Mouse (Mus musculus): ENCODE results near the gene Snap25. TPM values are rescaled to one million over a fixed set of nuclear protein-coding genes. Genes with fewer than 3 reads are reported as not detected.

The Snap25 gene
- total RNA-seq, 2 experiments from 2014 or later = 0.31 TPM; not detected in 1

DNA sequence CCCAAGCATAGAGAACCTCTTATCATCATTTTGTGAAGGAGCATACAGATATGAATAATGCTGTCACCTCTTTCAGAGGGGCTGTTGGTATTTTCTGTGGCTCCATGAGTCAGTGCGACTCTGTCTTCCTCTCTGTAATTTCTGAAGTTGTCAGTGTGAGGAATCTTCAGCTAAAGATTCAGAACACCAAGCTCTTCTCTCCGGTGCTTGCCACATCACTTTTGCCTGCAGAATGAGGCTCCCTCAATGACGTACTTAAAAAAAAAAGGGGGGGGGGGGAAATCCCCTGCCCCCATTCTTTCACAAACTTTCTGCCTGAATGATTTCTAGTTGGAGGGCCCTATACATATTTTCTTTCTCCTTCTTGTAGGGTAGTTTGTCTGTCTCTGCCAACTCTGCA is 2.1 kb upstream of the Snap25 start:
- intact Hi-C loops (cut with DNase I; ENCODE audit: low total_unique reads) = no loop called here
- DNase-seq = no peak

DNA sequence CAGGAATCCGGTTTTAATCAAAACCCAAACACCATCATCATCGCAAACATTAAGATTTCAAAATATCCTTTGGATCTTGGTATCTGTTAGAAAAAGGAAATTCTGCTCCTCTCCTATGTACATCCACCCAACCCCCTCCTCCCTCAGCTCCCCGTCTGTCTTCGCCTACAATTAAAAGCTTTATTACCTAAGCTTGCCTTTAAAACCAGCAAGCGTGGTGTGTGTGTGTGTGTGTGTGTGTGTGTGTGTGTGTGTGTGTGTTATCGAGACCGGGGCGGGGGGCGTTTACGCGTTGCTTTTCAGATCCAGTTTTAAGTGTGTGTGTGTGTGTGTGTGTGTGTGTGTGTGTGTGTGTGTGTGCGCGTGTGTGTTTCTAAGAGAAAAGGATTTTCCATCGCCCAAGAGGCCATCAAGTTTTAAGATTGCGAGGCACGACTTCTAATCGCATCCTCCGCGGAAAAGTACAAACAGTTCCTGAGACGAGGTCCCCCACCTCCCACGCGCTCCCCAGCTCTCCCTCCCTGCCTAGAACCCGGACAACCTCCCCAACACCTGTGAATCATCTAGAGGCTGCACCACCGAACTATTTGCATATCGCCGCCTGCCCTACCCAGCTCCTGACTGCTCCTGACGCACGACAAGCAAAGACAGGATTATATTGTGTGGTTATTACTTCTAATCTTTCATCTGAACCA is 1.4 kb upstream of the Snap25 start:
- intact Hi-C loops (cut with DNase I; ENCODE audit: low total_unique reads) = no loop called here

DNA sequence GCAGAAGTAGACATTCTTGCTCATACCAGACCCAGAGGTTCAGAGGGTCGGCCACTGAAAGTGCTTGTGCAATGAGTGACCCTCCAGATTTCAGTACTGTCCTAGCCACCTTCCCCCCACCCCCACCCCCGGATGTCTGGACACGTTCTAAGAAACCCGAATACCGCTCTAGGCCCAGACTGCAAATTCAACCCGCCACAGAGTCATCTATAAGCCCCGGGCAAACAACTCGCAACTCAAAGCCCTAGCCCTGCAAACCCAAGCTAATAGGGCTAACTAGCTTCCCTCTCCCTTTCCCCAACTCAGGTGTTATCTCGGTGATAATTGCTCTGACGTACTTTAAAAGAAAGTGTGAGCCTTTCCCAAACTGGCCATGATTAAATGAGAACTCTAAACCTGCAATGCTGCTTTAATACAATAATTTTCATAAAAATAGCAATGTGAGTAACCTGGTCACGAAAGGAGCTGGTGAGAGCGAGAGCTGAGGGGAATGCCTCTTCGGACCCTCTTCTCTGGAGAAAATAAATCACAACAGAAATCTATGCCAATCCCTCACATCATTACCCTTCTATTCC is 725 bp upstream of the Snap25 start:
- intact Hi-C loops (cut with DNase I; ENCODE audit: low total_unique reads) = no loop called here
- DNase-seq = no peak

More for the DNA sequence above, 1.4 kb upstream of the Snap25 start:
- no peak for DNase-seq

DNA sequence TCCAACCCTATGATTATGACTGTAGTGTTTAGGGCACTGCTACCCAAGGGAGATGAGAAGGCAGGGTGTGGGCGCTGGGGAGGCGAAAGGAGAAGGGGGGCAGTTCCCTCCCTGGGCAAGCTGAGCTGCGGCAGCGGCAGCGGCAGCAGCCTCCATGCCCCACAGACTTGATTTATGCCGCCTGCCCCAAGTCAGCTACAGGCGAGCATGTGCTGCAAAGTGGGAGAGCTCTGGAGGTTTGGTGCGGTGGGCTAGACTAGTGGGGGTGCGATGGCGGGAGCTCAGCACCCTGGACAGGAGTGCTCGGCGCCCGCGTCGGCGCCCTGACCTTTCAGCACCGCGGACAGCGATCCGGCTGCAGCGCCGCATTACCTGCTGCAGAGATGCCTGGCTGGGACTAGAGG is 757 bp downstream of the Snap25 start:
- DNase-seq = peak; percentile 78
- intact Hi-C loops (cut with DNase I; ENCODE audit: low total_unique reads) = no loop called here

DNA sequence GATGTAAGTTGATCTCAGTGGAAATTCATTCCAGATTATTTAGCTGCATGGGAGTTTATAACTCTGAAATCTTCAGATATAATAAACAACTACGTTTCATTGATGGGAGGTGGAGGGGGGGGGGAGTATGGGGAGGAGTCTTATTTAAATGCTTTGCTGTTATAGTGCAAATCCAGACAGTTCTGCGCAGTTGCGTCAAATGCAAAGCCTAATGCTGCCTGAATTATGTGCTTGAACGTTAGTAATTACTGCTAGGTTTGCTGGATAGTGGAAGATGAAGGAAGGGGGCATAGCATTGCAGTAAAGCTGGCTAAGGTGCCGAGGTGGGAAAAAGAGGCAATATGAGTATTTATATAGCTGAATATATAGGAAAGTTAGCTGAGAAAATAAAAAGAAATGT is 2.3 kb downstream of the Snap25 start:
- intact Hi-C loops (cut with DNase I; ENCODE audit: low total_unique reads) = no loop called here

DNA sequence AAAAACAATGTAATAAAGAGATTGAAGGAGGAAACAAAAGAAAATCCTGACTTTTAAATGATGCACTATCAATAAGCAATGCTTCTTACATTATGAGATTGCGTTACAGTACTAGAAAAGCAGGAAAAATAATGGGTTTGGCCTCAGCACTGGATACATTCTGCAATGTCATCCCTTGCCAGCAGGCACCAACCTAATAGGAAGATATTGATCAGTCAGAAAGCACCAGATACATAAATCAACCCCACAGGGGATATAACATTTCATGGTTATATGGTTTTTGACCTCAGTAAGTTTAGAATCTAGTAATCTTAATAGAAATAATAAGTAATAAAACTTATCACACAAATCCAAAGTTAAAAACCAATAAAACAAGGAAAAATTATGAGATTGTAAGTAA is 3.1 kb downstream of the Snap25 start:
- intact Hi-C loops (cut with DNase I; ENCODE audit: low total_unique reads) = no loop called here
- no peak for DNase-seq

More for the DNA sequence above, 2.3 kb downstream of the Snap25 start:
- no peak for DNase-seq

DNA sequence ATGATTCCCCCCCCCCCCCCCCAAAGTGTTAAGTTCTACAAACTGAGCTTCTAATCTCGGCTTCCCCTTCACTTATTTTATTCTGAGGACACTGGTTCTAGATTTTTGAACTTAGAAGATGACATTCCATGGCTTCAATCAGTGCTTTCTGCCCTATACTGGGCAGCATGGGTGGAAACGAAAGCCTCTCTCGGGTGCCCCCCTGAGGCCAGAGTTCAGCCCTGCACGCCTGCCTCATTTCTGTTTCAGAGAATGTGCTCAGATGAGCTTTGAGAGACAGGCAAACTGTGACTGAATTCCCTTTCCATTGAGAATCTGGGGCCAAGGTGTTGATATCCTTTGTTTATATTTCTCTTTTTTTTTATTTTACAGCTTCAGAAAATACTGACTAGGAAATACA is 7.0 kb downstream of the Snap25 start:
- peak; percentile 29 for DNase-seq
- intact Hi-C loops (cut with DNase I; ENCODE audit: low total_unique reads) = no loop called here

DNA sequence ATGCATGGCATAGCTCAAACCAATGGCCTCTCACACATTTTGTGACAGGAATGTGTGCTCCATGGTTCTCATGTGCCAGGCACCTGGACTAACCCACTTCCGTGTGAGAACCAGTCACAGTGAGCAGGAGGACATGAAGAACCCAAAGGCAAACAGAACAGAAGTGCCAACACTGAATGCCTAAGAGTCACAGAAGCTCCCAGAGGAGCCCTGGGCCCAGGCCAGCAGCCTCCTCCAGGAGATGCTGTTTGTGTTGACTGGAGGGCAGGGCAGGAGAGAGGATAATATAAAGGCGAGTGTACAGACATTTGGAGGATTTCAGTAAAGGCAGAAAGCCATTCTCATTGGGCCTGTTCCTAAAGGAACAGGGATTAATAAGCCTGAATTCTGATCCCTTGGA is 25.0 kb downstream of the Snap25 start:
- DNase-seq = no peak
- intact Hi-C loops (cut with DNase I; ENCODE audit: low total_unique reads) = no loop called here

DNA sequence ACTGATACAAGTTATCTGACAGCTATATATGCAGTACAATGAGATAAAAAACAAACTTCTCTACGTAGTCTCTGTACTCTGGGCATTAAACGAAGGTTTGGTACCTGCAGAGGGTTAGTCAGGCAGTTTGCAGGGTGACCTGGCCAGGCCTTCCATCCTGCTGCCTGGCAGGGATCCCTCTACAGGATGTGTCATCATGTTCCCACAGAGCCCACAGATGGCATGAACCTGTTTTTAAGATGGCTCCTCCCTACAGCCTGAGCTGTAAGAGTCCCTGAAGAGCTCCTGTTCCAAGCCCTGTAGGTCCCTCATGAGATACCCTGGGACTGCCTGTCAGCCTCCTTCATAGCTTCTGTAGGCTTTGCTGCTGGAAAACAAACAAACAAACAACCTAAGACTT is 29.0 kb downstream of the Snap25 start:
- DNase-seq = no peak
- intact Hi-C loops (cut with DNase I; ENCODE audit: low total_unique reads) = no loop called here

DNA sequence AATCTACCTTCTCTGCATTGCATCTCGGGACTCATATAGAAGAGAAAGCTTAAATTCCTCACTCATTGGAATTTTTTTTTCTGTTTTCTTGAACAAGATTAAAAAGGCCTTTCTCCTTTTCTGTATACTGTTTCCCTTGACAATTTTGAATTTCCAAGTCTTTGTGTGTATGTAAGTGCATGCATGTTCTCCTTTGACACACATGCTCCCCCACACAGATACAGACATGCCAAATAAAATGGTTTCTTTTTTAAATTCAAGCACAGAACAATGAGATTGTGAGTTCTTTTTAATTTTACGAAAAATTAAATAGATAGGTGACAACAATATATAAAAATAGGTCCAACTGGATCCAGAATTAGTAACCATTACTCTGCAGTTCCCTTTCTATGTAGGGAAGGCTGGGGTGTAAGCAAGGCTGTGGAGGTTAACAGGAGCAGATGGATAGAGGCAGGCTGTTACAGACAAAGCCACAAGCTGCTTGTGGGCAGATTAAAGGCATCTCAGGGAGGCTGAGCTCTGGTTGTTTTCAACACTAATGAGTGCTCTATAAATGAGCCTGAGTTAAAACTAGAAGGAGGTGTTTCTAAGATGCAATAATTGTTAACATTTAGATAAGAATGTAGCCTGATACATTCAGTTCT is 31.6 kb downstream of the Snap25 start:
- intact Hi-C loops (cut with DNase I; ENCODE audit: low total_unique reads) = no loop called here
- DNase-seq = no peak

DNA sequence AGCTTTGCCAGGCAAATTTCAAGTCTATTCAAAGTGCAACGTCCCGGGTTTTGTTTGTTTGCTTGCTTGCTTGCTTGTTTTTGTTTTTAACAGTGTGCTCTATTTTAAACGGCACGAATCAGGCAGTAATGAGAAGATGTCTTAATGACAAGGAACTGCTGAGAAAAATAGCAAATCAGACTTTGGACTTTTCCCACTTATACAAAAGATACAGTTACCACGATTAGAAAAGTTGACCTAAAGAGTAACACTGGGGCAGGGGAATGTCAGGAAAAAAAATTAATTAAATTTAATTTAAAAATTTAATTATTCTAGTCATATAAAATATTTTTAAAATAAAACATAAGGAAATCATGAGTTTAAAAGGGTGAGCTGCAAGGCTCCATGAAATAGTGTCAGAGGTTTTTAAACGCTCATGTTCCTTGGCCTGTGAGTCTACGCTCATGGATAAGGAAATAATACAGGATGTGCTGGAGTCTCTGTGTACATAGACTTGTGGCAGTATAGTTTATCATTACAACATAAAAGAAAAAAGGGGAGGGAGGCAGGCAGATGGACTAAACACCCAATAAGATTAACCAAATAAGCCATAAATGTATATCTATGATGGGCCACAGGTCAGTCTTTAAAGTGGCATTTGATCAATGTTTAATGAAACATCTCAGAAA is 32.2 kb downstream of the Snap25 start:
- DNase-seq = no peak
- intact Hi-C loops (cut with DNase I; ENCODE audit: low total_unique reads) = no loop called here

DNA sequence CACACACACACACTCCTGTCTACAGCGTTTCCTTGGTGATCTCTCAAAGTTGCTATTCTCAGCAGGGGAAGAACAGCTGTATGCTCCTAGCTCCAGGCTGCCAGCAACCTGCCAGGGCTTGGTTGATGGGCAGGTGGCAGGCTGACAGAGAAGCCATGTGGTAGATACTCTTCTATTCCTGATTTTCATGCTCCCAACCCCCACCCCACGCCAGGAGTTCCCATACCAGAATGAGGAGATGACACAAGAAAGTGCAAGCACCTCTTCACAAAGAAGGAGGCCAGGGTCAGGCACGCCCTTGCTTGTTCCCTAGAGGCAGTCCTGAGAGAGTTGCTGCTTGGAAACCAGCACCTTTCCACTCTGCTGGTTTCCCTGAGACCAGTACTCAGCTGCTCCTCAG is 40.4 kb downstream of the Snap25 start:
- no peak for DNase-seq
- intact Hi-C loops (cut with DNase I; ENCODE audit: low total_unique reads) = no loop called here

DNA sequence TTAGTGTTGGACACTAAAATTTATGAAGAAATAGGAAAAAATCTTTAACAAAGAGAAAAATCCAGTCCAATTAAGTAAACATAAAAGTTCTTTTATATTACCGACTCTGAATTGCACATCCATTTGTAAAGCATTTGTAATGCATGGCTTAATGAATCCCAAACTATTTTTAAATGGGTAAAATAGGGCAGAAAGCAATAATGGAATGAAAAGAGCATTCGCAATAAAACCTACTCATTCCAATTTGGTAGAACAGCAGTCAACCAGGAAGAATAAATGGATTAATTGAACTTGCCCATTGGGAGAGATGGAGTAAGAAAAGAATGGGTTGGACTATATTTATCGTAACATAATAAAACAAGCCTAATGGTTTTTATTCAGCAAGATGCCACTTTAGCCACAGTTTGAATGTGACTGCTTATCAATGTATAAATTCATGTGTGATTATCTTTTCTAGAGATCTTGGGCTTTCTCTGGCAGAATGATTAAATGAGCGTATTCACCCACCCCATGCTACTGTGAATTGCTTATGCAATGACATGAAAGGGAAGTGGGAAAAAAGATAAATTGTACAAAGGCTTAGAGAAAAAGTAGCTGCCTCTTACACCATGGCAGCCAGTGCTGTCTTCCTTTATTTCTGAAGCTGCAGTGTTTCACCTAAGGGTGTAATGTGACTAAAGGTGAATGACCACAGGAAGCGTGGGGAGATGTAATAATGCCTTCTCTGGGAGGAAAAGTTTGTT is 45.7 kb downstream of the Snap25 start:
- intact Hi-C loops (cut with DNase I; ENCODE audit: low total_unique reads) = no loop called here
- DNase-seq = no peak

DNA sequence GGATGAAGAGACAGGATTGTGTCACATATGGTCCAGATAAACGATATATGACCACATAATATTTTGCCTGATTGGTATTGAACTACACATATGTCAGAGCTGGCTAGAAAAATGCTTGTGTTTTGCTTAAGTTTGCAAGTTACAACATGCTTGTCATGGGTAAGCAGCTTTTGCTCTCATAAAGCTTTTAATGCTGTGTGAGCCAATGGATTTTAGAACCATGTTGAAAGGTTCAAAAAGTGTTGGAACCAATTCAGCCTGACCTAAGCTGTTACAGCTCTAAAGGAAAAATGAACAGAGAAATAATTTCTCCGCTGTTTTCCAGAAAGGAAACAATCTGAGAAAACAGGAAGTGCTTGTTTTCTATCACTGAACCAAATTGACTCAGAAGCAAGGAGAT is 64.9 kb downstream of the Snap25 start:
- intact Hi-C loops (cut with DNase I; ENCODE audit: low total_unique reads) = no loop called here
- no peak for DNase-seq

DNA sequence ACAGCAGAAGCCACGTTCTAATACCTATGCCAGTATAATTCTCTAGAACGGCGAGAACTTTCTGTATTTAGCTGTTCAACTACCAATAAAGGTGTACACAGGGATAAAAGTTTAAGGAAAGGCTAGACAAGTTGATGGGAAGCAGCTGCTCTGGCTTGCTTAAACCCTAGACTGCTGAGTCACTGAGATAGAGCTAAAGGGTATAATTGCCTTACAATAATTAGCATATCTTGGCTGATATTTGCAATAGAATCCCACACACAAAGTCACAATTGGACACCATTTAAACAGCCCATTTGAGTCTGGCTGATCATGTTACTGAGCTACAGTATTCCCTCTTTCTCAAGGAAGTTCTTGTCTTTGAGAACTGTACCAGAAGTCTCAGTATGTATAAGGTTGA is 65.4 kb downstream of the Snap25 start:
- intact Hi-C loops (cut with DNase I; ENCODE audit: low total_unique reads) = no loop called here
- no peak for DNase-seq

DNA sequence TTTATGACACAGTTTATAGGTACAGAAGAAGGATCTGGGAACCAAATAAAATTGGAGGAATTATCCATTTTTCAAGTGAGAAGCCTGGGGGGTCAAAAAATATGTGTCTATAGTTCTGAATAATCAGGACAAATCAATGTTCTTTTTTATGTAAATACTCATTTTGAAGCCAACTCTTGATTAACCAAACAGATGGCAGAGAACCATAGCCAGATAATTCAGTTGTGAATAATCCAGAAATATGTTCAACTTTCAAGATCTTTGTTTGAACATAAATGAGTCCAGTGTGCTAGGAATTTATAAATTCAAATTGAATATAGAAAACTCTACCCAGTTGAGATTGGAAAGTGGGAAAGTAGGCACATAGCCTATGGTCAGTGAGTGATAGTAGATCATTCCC is 67.0 kb downstream of the Snap25 start:
- intact Hi-C loops (cut with DNase I; ENCODE audit: low total_unique reads) = no loop called here
- DNase-seq = no peak

DNA sequence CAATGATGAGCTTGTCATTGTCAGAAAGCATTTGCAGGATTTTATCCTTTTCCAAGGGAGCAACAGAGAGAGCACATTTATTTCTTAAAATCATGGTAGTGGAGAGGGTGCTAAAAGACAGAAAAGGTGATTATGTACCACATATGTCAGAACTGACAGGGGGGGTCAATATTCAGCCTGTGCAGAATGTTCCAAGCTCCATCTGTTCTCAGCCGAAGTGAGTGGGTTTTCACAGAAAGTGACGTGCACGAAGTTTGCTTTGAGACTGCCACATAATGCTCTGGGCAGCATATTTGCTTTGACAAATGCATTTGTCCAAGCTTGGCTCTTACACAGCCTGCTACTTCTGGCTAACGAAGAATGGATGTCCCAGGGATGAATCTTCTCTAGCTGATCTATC is 71.1 kb downstream of the Snap25 start:
- DNase-seq = no peak
- intact Hi-C loops (cut with DNase I; ENCODE audit: low total_unique reads) = no loop called here

DNA sequence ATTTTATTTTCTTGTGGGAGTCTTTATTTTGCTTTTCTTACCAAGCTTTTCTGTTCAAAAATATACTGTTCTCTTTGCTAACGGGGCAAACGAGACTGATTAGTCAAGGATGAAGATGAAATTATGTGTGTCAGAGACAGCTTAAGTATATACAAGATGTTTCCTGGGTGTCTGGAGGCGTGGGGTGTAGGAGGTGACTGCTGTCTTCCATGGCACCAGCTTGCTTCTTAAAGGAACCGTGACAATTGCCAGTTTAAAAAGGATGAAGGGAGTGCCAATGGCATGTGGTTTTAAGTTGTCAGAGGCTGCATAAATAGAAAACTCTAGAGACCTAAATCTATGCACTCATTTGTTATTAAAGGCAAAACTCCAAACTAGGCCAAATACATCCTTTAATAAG is 75.1 kb downstream of the Snap25 start:
- intact Hi-C loops (cut with DNase I; ENCODE audit: low total_unique reads) = no loop called here
- no peak for DNase-seq

DNA sequence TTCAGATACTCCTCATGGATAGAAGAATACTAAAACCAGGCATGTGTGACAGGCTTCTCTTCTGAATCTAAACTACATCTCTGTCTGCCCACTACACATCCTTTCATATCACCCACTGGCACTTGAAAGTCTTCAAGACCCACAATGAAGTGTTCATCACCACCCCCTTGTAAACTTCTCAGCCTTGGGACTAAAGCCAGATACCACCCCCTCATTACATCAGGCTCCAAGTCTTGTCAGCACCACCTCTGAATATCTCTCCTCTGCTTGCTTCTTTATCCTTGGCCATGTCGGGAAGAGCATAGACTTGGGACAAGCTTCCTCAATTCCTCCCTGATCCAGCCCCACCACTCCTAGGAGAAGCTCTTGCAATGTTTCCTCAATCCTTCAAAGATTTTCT is 83.3 kb downstream of the Snap25 start:
- no peak for DNase-seq
- intact Hi-C loops (cut with DNase I; ENCODE audit: low total_unique reads) = no loop called here

DNA sequence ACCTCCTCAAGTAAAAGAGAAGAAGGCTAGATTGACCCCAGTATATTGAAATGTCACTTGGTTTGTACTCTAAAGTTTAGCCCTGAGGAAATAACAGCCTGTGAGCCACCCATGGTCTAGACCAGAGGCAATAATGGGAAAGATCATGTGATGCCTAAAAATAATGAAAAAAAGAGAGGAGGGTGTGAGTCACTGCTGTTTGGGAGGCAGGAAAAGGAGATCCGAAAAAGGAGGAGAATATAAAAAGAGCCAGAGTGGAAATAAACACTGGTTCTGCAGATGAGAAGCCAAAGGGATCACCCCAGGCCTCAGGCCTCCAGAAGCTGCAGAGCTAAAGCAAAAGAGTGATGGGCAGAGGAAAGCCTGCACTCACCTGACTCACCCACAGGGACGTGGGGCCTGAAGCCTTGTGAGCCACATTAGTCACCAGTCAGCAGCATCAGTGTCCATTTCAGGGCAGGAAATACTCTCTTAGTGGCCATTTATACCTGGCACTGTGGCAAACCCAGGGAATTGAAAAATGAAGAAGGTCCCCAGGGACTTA is 85.7 kb downstream of the Snap25 start:
- intact Hi-C loops (cut with DNase I; ENCODE audit: low total_unique reads) = no loop called here
- DNase-seq = no peak
